ENCODE assay signal across 26 mouse cellular contexts in the genomic region with DNA sequence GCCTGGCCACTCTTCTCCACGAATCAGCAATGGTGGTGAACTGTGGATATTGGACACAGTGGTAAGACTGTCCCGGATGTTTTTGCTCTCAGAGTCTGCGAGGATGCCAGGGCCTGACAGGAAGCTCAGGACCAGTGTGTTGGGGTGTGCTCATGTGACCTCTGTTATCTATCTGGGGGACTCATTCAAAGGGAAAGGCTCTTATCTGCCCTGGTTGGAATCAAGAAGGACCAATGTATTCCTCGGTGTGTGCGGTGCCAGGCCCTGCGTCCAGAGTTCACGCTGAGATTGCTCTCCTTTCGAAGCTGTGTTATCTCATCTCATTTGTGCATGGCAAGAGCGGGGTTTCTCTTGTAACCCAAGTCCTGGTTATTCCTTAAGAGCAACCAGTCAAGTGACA. TPM values are rescaled to one million over a fixed set of nuclear protein-coding genes. Genes with fewer than 3 reads are reported as not detected.
DNase-seq lines count a peak whose midpoint lies in the region; ATAC-seq and TF ChIP-seq lines count a peak whose summit lies in the region.
"Had no signal": no experiment of that assay in that cellular context is flagged by ENCODE, and none has a peak within 500 bp of the region (broad histone marks: within the 10 kb centered on the region; RNA-seq: fewer than 3 reads in every experiment).

No protein-coding gene starts in this region.

- no peak overlapping the region for H3K9ac ChIP-seq in kidney, embryonic 14.5 days (ENCODE audit: low read depth, low read length)
- no peak overlapping the region for H3K9ac ChIP-seq in intestine, embryonic 15.5 days
- H3K9ac ChIP-seq: embryonic facial prominence, embryonic 12.5 days; embryonic facial prominence, embryonic 15.5 days; forebrain, embryonic 15.5 days; heart, embryonic 12.5 days; heart, embryonic 15.5 days; hindbrain, embryonic 13.5 days had no signal

- H3K4me3 ChIP-seq in kidney, adult 2 months (ENCODE audit: insufficient read depth, low read depth, low read length): no peak overlapping the region
- H3K4me3 ChIP-seq in kidney, embryonic 14.5 days (ENCODE audit: low read length): no peak overlapping the region
- no peak overlapping the region for H3K4me3 ChIP-seq in brown adipose tissue, adult 24 weeks (ENCODE audit: insufficient read depth, low read depth, low read length)
- H3K4me3 ChIP-seq in intestine, embryonic 15.5 days (replicated peaks): no peak overlapping the region
- peak overlapping the region; percentile 20; the same call in 1 of the 2 replicates for H3K4me3 ChIP-seq in small intestine, adult 2 months (ENCODE audit: low read depth, low read length)
- H3K4me3 ChIP-seq: embryonic facial prominence, embryonic 12.5 days; embryonic facial prominence, embryonic 15.5 days; forebrain, embryonic 15.5 days; heart, embryonic 12.5 days; heart, embryonic 15.5 days; hindbrain, embryonic 10.5 days; hindbrain, embryonic 13.5 days had no signal

- peak overlapping the region; percentile 24; the same call in 1 of the 2 replicates for H3K27ac ChIP-seq in kidney, adult 2 months (ENCODE audit: insufficient read depth, low read depth, low read length)
- no peak overlapping the region for H3K27ac ChIP-seq in kidney, embryonic 14.5 days (ENCODE audit: low read depth, low read length)
- peak overlapping the region; percentile 46 for H3K27ac ChIP-seq in brown adipose tissue, adult 24 weeks (replicated peaks; ENCODE audit: low read depth, low read length)
- H3K27ac ChIP-seq in intestine, embryonic 15.5 days: no peak overlapping the region
- peak overlapping the region; percentile 71 for H3K27ac ChIP-seq in small intestine, adult 2 months (ENCODE audit: insufficient read depth, low read depth, low read length)
- H3K27ac ChIP-seq: embryonic facial prominence, embryonic 12.5 days; embryonic facial prominence, embryonic 15.5 days; forebrain, embryonic 15.5 days; heart, embryonic 15.5 days; hindbrain, embryonic 10.5 days; hindbrain, embryonic 13.5 days had no signal

- no peak for ATAC-seq in kidney, embryonic 14.5 days (ENCODE audit: low FRiP score, low TSS enrichment)
- peak; percentile 68 for ATAC-seq in intestine, embryonic 15.5 days
- ATAC-seq: CD4-positive, CD25-positive, alpha-beta regulatory T cell, adult 4 months; forebrain, embryonic 15.5 days; hindbrain, embryonic 16.5 days had no signal

- no peak overlapping the region for H3K4me2 ChIP-seq in kidney, embryonic 14.5 days (replicated peaks; ENCODE audit: low read depth, low read length)
- no peak overlapping the region for H3K4me2 ChIP-seq in intestine, embryonic 15.5 days (replicated peaks)
- H3K4me2 ChIP-seq: embryonic facial prominence, embryonic 12.5 days; embryonic facial prominence, embryonic 15.5 days; forebrain, embryonic 15.5 days; heart, embryonic 12.5 days; heart, embryonic 15.5 days; hindbrain, embryonic 13.5 days had no signal

- TF ChIP-seq POLR2A in kidney, adult 2 months (IDR thresholded peaks at IDR 0.05; ENCODE audit: low read depth, low read length): no peak
- no peak for TF ChIP-seq POLR2A in small intestine, adult 2 months (IDR thresholded peaks at IDR 0.05; ENCODE audit: low read depth, low read length)

- no peak for TF ChIP-seq CTCF in kidney, adult 2 months (conservative IDR thresholded peaks at IDR 0.05; ENCODE audit: insufficient read depth, insufficient read length, low read depth, low read length)
- no peak for TF ChIP-seq CTCF in small intestine, adult 2 months (IDR thresholded peaks at IDR 0.05; ENCODE audit: extremely low read depth, insufficient read length, insufficient replicate concordance, low read depth, low read length)

- WGBS in kidney, adult 2 months: 70% methylated on average over 9 of the region's 9 CpGs
- 89% methylated on average over 9 of the region's 9 CpGs for WGBS in kidney, embryonic 14.5 days
- 79% methylated on average over 9 of the region's 9 CpGs for WGBS in intestine, embryonic 15.5 days
- 31% methylated on average over 9 of the region's 9 CpGs for WGBS in small intestine, adult 2 months

- H3K36me3 ChIP-seq in kidney, adult 2 months (ENCODE audit: control insufficient read depth, insufficient read depth, low read length): no peaks in the 10 kb centered on the region
- H3K36me3 ChIP-seq in kidney, embryonic 14.5 days (ENCODE audit: control insufficient read depth, insufficient read depth, low read length): no peaks in the 10 kb centered on the region
- no peaks in the 10 kb centered on the region for H3K36me3 ChIP-seq in intestine, embryonic 15.5 days
- no peaks in the 10 kb centered on the region for H3K36me3 ChIP-seq in small intestine, adult 2 months (ENCODE audit: control insufficient read depth, insufficient read depth, low read length)
- H3K36me3 ChIP-seq: embryonic facial prominence, embryonic 12.5 days; embryonic facial prominence, embryonic 15.5 days; forebrain, embryonic 15.5 days; heart, embryonic 12.5 days; heart, embryonic 15.5 days; hindbrain, embryonic 10.5 days; hindbrain, embryonic 13.5 days had no signal

- DNase-seq in kidney, adult 2 months: peak; percentile 33
- no peak for DNase-seq in neural tube, embryonic 10.5 days (ENCODE audit: extremely low spot score, low spot score)
- DNase-seq in adrenal gland, adult (ENCODE audit: inconsistent age in 2 of 2, low spot score in 1 of 2): no peak
- DNase-seq: adrenal gland, adult 8-10 months; adrenal gland, postnatal 25 days; cerebellum, adult 18-20 months; cerebellum, adult 9-11 months; cerebellum, postnatal 25 days; gastrocnemius, postnatal 25 days; heart, postnatal 10 days; heart, postnatal 36 days had no signal

- no peaks in the 10 kb centered on the region for H3K27me3 ChIP-seq in kidney, adult 2 months (replicated peaks; ENCODE audit: control insufficient read depth, insufficient read depth, low read length)
- no peaks in the 10 kb centered on the region for H3K27me3 ChIP-seq in kidney, embryonic 14.5 days (ENCODE audit: control insufficient read depth, insufficient read depth, low read length)
- no peaks in the 10 kb centered on the region for H3K27me3 ChIP-seq in intestine, embryonic 15.5 days (replicated peaks)
- no peaks in the 10 kb centered on the region for H3K27me3 ChIP-seq in small intestine, adult 2 months (ENCODE audit: control insufficient read depth, insufficient read depth, low read length)
- H3K27me3 ChIP-seq: embryonic facial prominence, embryonic 12.5 days; forebrain, embryonic 15.5 days; heart, embryonic 15.5 days; hindbrain, embryonic 13.5 days had no signal

- H3K9me3 ChIP-seq in kidney, embryonic 14.5 days (ENCODE audit: control insufficient read depth, low read length): no peaks in the 10 kb centered on the region
- no peaks in the 10 kb centered on the region for H3K9me3 ChIP-seq in intestine, embryonic 15.5 days
- H3K9me3 ChIP-seq: embryonic facial prominence, embryonic 12.5 days; embryonic facial prominence, embryonic 15.5 days; forebrain, embryonic 15.5 days; heart, embryonic 12.5 days; heart, embryonic 15.5 days; hindbrain, embryonic 10.5 days; hindbrain, embryonic 13.5 days had no signal

- peaks cover 37% of the 10 kb centered on the region for H3K4me1 ChIP-seq in kidney, adult 2 months (ENCODE audit: control insufficient read depth, insufficient read depth, low read length)
- H3K4me1 ChIP-seq in kidney, embryonic 14.5 days (ENCODE audit: control insufficient read depth, insufficient read depth, low read length): no peaks in the 10 kb centered on the region
- peaks cover 2% of the 10 kb centered on the region for H3K4me1 ChIP-seq in brown adipose tissue, adult 24 weeks (ENCODE audit: control insufficient read depth, insufficient read depth, insufficient read length, low read length)
- H3K4me1 ChIP-seq in intestine, embryonic 15.5 days (replicated peaks): no peaks in the 10 kb centered on the region
- H3K4me1 ChIP-seq in small intestine, adult 2 months (ENCODE audit: control insufficient read depth, insufficient read depth, insufficient read length, low read length): peaks cover 55% of the 10 kb centered on the region
- H3K4me1 ChIP-seq: embryonic facial prominence, embryonic 12.5 days; embryonic facial prominence, embryonic 15.5 days; forebrain, embryonic 15.5 days; heart, embryonic 12.5 days; heart, embryonic 15.5 days; hindbrain, embryonic 10.5 days; hindbrain, embryonic 13.5 days had no signal

RNA-seq across cellular contexts. Expression of a gene that starts 37.1 kb away (rescaled TPM):
- 51.4 and 60.7 TPM in 2 replicates for polyA plus RNA-seq in kidney, adult 2 months (2012; rRNA removed)
- 25.5 and 33.1 TPM in 2 replicates for polyA plus RNA-seq in kidney, embryonic 14.5 days (2014; fragmentation: Nextera tagmentation; extraction: Ambion mirVana)
- polyA plus RNA-seq in brown adipose tissue, adult 24 weeks (2012; ENCODE audit: insufficient read depth, insufficient read length, missing spikeins): 27.8 and 29.8 TPM in 2 replicates
- polyA plus RNA-seq in intestine, embryonic 15.5 days (2015; fragmentation: Nextera tagmentation; extraction: Ambion mirVana): 48.8 and 59.4 TPM in 2 replicates
- polyA plus RNA-seq in small intestine, adult 2 months (2012; rRNA removed): 21.4 and 27.4 TPM in 2 replicates

RNA-seq across cellular contexts. Expression of a gene that starts 39.6 kb away (rescaled TPM):
- 31.3 and 32.5 TPM in 2 replicates for polyA plus RNA-seq in kidney, adult 2 months (2012; rRNA removed)
- 1.7 and 2.3 TPM in 2 replicates for polyA plus RNA-seq in kidney, embryonic 14.5 days (2014; fragmentation: Nextera tagmentation; extraction: Ambion mirVana)
- 53.5 and 108 TPM in 2 replicates for polyA plus RNA-seq in brown adipose tissue, adult 24 weeks (2012; ENCODE audit: insufficient read depth, insufficient read length, missing spikeins)
- polyA plus RNA-seq in intestine, embryonic 15.5 days (2015; fragmentation: Nextera tagmentation; extraction: Ambion mirVana): 18.2 and 19.5 TPM in 2 replicates
- polyA plus RNA-seq in small intestine, adult 2 months (2012; rRNA removed): 3.7 and 7.2 TPM in 2 replicates

RNA-seq across cellular contexts. Expression of a gene that starts 47.1 kb away (rescaled TPM):
- polyA plus RNA-seq in kidney, adult 2 months (2012; rRNA removed): 0.05 TPM in 2 replicates
- 0.06 and 0.18 TPM in 2 replicates for polyA plus RNA-seq in kidney, embryonic 14.5 days (2014; fragmentation: Nextera tagmentation; extraction: Ambion mirVana)
- polyA plus RNA-seq in brown adipose tissue, adult 24 weeks (2012; ENCODE audit: insufficient read depth, insufficient read length, missing spikeins): 0.28 TPM in 1 of 2 replicates, not detected in the other
- polyA plus RNA-seq in intestine, embryonic 15.5 days (2015; fragmentation: Nextera tagmentation; extraction: Ambion mirVana): 0.20 and 0.24 TPM in 2 replicates
- polyA plus RNA-seq in small intestine, adult 2 months (2012; rRNA removed): 0.05 and 0.09 TPM in 2 replicates
- polyA plus RNA-seq: C2C12; CD4-positive, CD25-positive, alpha-beta regulatory T cell, adult 4 months; forebrain, embryonic 11.5 days; hindbrain, embryonic 10.5 days had no signal

RNA-seq across cellular contexts. Expression of a gene that starts 57.7 kb away (rescaled TPM):
- polyA plus RNA-seq in kidney, adult 2 months (2012; rRNA removed): 17.1 and 19.3 TPM in 2 replicates
- 4.3 and 6.4 TPM in 2 replicates for polyA plus RNA-seq in kidney, embryonic 14.5 days (2014; fragmentation: Nextera tagmentation; extraction: Ambion mirVana)
- polyA plus RNA-seq in brown adipose tissue, adult 24 weeks (2012; ENCODE audit: insufficient read depth, insufficient read length, missing spikeins): 24.6 and 30.6 TPM in 2 replicates
- 8.5 and 10.0 TPM in 2 replicates for polyA plus RNA-seq in intestine, embryonic 15.5 days (2015; fragmentation: Nextera tagmentation; extraction: Ambion mirVana)
- polyA plus RNA-seq in small intestine, adult 2 months (2012; rRNA removed): 4.4 and 8.1 TPM in 2 replicates

Comparison
In these comparisons a context has a peak if more than half of its experiments do, and no peak if none do; other contexts are left out.
1. H3K27ac ChIP-seq: peak in kidney, adult 2 months (single experiment), brown adipose tissue, adult 24 weeks (single experiment) and small intestine, adult 2 months (single experiment); none in kidney, embryonic 14.5 days (single experiment) and intestine, embryonic 15.5 days (single experiment).